Mouse (Mus musculus) 3T3-L1 (cell line): ENCODE measurements around the gene Mlec.
A peak's percentile ranks its signal among the peaks of the same experiment; 100 is the strongest.
"Not testable (repeated sequence)": the region's sequence is repeated elsewhere in the genome, so short reads cannot be mapped to it uniquely, and the experiment has no call there.

Source experiments
- DNase-seq: peaks from one replicate; pipeline ENCODE4 v3.0.0-alpha.2; 2015; ENCODE audit warnings: low read depth, low spot score

Gene Mlec

DNA sequence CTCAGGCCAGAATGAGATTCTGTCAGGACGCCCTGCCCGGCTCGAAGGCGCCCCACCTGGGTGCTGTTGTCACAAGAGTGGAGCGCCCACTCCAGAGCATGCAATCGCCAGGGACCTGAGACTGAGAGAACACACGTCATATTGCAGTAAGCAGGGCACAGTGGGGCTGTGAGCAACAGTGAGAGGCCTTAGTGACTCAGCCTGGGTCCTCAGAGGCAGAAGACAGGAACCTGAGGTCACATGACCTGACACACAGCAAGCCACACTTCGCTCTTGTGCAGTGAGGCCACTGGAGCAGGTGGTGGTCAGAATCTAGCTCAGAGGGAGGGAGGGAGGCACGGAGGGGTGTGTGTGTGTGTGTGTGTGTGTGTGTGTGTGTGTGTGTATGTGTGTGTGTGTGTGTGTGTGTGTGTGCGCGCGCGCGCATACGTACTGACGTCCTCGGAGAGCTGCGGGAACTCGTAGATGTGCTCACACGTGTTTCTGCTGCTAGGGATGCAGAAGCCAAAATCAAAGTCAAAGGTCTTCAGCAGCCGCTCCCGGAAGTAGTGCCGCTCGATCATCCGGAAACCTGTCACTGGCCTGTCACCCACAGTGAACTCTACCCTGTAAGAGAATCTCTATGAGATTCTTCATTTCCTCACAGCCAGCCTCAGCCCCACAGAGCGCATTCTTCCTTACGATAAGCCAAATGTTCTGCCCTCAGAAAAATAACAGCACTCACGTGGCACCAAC, 31.2 kb downstream of the Mlec start:
- DNase-seq = peak; percentile 41

DNA sequence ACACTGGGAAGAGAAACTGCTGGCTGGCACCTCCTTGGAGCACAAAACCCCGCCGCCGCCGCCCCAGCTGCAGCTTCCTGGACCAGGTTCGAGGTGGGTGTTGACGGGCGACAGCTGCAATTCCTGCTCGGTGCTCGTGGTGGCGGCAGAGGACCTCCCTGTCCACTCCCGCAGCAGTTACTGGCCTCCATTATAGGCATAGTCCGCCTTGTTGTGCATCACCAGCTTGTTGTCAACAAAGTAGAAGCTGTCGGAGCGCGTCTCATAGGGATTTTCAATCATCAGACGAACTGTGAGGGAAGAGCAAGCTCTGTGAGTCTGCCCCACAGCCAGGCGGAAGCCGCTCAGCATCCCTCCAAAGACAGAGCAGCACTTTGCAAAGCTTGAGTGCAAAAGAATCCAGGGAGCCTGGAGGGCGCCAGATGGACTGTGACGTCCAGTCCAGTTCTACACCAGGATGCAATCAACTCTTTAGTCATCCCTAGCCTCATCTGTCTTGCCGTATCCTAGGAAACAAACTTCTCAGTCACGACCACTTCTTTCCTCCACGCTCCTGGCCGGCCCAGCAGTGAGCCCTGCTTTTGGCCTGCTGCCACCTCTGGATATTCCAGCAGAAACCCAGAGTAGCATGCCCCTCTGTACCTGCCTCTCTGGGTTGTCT, 32.6 kb downstream of the Mlec start:
- peak; percentile 90 for DNase-seq

DNA sequence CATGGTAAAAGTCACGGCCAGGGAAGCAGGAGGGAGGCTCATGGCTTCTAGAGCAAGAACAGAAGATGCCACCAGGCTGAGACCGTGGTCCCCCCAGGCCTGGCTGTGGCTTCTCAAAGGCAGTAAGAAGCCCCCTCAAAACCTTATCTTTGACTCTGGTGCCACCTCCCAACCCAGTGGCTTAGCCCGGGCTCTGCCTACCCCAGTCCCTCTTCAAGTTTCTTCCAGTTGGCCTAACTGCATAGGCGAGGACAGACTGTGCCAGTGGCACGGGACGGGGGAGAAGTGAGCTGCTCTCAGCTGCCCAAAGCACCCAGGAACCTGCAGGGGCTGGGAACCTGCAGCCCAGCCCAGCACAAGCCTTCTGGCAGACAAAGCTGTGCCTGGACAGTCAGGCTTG, 33.3 kb downstream of the Mlec start:
- no peak for DNase-seq

DNA sequence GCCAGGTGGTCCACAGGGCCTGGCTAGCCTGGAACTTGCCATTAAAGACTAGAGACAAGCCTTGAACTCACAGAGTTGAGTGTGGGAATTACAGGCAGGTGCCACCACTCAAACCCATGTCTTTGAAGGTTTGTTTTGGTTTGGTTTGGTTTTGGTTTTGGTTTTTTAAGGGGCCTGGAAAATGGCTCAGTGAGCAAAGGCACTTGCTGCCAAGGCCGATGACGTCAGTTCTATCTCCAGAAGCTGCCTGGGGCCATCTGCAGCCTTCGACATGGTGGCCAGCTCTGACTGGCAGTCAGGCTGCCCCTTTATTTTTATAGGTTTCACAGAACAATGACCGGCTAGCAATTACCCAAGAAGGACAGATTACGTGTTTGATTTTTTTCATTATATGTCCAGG, 37.0 kb downstream of the Mlec start:
- DNase-seq = peak; percentile 59

DNA sequence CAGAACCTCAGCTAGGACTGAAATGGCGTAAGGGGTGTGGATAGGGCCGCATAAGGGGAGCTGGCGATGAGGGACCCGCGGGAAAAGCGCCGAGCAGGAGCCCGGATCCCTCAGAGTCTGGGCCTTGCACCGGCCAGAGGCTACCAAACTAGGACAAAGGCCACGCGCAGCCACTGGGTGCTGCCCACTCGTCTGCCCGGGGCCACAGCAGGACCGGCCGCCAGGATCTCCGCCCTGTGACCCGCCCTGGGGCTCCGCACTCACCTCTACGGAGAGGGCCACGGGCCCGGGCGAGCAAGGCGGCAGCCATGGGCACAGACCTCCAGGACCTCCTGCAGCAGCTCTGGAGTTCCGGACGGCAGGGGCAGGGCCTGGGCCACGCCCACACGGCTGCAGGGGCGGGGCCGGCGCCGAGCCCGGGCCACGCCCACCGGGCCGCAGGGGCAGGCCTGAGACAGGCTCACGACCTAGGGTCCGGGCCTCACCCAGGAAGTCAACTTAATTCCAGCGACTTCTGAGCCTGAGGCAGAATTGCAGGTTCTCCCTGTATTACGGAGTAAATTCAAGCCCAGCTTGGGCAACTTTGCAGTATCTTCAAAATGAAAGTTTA, 38.9 kb downstream of the Mlec start, which contains the start of gene Acads:
Acads (minus strand) TSS at position 386 of the 610 bp plus-strand sequence.
- peak; percentile 82 for DNase-seq

DNA sequence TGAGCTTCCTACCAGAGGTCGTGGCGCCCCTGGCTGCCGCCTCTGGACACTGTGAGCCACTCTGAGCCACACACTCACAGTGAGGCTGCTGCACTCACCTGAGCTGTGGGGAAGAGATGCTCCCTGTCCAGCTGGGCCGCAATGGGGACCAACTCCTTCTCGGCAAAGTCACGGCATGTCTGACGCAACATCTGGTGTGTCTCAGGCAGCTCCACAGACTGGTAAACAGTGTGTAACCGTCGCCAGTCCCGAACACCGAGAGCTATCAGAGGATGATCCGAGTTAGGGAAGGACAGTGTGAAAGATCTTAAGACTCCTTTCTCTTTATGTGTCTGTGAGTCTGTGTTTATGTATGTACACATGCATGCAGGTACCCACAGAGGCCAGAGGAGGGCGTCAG, 40.5 kb downstream of the Mlec start:
- DNase-seq = no peak

DNA sequence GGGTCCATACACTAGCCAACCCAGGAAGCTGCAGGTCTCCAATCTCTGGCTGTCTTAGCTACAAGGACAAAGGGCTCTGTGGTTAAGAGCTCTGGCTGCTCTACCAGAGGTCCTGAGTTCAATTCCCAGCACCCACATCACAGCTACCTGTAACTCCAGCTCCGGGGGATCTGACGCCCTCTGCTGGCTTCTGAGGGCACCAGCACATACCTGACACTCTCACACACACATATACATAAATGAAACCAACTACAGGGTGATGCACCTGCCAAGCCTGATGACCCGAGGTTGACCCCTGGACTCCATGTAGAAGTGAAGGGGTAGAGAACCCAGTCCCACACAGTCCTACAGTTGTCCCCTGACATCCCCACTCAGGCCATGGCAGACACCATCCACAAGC, 41.6 kb downstream of the Mlec start:
- DNase-seq = no peak

DNA sequence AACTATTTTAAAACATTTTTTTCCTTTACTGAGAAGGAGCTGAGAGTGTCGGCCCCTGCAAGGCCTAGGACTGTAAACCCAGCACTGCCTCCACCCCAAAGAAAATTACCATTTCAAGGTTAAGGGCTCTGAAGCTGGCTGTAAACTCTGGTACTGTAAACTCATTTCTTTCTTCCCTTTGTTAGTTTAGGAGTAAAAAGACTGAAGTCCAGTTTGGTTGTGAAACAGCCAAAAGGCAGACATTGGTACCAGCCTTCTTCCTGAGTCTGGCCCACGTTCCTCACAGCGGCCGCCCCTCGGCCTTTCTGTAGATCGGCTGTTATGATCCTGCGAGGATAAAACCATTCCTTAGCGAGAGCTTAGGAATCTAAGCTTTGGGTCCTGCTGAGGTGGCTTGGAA, 43.5 kb downstream of the Mlec start:
- no peak for DNase-seq

DNA sequence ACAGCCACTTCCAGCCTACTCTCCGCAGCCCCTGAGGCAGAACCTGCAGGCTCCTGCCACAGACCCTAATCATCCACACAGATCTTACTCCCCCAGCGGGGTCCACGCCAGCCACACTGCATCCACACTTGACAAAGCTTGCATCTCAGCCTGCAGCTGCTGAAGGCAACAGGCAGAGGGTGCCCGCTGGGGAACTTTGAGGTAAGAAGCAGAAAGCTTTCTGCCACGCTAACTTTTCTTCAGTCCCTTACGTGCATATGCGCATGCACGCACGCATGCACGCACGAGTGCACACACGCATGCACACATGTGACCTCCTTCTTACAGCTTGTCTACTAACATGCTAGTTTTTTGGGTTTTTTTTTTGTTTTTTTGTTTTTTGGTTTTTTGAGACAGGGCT, 44.7 kb downstream of the Mlec start:
- no peak for DNase-seq

DNA sequence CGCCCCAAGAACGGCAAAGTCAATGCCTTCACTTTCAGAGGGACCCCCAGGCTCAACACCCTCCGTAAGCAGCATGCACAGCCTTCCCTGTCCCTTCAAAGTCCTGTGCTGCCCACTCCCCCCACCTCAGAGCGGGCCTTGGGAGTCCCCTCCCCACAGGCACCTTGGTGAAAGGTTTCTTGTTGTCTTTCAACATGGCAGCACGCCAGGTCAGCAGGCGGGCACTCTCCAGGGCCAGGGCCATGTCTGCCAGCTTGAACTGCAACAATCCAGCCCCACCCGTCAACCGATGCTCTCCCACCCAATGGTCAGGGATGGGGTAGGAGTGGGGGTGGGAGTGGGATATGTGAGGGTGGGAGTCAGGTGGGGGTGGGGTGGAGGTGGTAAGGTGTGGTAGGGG, 46.8 kb downstream of the Mlec start:
- no peak for DNase-seq

DNA sequence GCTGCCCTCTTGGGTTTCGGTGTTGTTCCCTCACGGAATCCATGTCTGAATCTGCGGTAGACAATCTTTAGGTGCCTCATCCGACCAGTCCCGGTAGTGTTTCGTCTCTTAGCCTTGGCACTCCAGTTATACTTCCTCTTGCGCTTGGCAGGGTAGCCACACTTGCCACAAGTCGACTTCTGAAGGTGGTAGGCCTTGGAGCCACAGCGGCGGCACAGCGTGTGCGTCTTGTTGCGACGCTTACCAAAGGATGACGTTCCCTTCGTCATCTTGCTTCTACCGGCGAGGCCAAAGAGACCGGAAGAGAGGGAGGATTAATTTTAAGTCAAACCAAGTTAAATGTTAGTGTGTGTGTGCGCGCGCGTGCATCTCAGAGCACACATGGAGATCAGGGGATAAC, 54.7 kb downstream of the Mlec start:
- DNase-seq = not testable (repeated sequence)

DNA sequence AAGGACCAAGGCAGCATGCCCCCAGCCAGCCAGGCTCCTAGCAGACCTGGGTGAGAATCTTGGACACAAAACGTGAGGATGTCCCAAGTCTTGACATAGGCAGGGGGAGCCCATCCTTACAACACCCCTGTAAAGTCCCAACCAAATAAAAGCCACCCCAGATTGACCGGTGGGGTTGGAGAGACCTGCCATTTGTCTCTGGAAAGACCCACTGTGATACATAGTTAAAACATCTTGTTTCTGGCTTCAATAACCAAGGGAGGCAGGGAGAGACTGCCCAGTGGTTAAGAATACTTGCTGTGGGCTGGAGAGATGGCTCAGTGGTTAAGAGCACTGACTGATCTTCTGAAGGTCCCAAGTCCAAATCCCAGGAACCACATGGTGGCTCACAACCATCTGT, 55.7 kb downstream of the Mlec start:
- no peak for DNase-seq

DNA sequence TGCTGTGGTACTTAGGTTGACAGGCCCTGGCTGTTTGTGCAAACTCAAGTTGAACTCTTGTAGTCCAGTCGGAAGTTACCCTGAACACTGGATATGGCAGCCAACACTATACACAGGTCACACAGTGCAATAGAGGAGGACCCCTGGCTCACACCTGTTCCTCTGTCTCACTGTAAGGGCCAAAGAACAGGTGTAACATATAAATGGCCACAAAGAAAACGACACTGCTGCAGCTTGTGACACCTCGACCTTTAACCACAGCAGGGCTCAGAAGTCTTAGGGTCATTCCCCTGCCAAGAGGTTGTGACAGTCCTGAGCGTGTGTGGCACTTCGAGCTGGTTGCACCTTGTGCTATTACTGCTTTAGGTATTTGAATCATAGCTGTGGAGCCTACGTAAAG, 57.5 kb downstream of the Mlec start:
- DNase-seq = no peak

DNA sequence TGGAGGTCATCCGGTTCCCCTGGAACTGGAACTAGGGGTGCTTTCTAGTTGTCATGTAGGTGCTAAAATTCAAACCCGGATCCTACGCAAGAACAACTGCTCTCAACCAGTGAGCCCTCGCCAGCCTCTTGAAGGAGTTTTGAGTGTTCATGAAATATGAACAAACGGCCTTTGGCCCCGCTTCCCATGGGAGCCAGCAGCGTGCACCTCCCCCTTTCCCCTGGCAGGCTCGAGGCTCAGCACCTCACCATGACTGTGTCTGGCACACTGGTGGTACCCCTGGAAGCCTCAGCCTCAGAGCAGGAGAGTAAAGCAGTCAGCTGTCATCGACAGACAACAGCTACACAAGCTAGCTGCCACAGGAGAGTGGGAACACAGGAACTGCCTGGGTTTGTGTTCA, 58.0 kb downstream of the Mlec start:
- DNase-seq = no peak

DNA sequence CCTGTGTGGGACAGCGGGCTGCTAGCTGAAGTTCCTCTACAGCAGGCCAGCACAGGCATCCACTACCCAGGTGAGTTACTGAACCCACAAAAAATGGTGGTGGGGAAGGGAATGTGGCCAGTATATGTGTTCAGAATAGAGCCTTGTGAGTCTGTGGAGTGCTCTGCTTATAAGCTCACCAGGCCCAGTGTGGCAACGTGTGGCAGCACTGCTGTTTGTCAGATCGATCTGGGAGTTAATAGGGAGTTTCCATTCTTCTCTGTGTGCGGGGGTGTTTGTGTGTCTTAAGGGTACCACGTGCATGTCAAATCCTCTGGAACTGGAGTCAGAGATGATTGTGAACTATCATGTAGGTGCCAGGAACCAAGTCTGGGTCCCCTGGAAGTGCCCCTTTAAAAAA, 58.4 kb downstream of the Mlec start:
- DNase-seq = no peak

DNA sequence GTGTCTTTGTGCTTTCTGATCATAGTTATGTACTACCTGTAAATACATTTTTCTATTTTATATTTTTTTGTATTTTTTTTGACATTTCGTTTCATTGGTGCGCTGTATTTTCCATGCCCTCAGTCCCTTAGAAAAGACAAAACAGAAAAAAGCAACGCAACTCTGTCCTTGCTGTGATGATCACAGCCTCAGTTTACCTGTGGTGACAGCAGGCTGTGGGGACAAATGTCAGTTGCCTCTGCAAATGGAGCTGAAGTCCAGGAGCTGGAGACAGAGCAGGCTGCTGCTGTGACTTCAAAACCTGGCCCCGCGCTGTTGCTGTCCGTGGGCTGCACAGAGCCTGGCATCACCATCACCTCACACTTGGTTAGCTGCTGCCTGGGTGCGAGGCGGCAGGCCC, 59.8 kb downstream of the Mlec start, which contains the start of gene Gm10401:
Gm10401 (minus strand) TSS at position 101 of the 400 bp plus-strand sequence.
- DNase-seq = no peak
